Mouse (Mus musculus): ENCODE measurements around the gene Tspan8. TPM values are rescaled to one million over a fixed set of nuclear protein-coding genes. Genes with fewer than 3 reads are reported as not detected.

Tspan8 gene
- polyA plus RNA-seq, 1 experiment from 2014 or later: 23.6 TPM

- no peak for ATAC-seq
- no peak overlapping the region for H3K4me3 ChIP-seq (ENCODE audit: low read depth, low read length)
- TF ChIP-seq CTCF (IDR thresholded peaks at IDR 0.05; ENCODE audit: low read depth) (no peak), EP300 (IDR thresholded peaks at IDR 0.05; ENCODE audit: low read depth) (no peak)
- H3K9me3 ChIP-seq (ENCODE audit: low read length): no peaks in the 10 kb centered on the region
- no peaks in the 10 kb centered on the region for H3K27me3 ChIP-seq (ENCODE audit: insufficient read depth, low read length)
- DNase-seq: no peak
- no peaks in the 10 kb centered on the region for H3K4me1 ChIP-seq (ENCODE audit: insufficient read depth)
- H3K9ac ChIP-seq (replicated peaks): no peak overlapping the region
- H3K36me3 ChIP-seq (replicated peaks; ENCODE audit: insufficient read depth, low read length): peaks cover 16% of the 10 kb centered on the region
- WGBS (ENCODE audit: insufficient replicate concordance): 80% methylated on average over 7 of the region's 7 CpGs
- H3K4me2 ChIP-seq (ENCODE audit: low read depth, low read length): no peak overlapping the region
- no peak overlapping the region for H3K27ac ChIP-seq (ENCODE audit: low read depth)
Observed at GRCm38 (mm10) chr10:115825289-115825688, 8.7 kb downstream of the Tspan8 start.

- whole genome bisulfite sequencing (ENCODE audit: insufficient replicate concordance): 83% methylated on average over 5 of the region's 5 CpGs
- H3K4me1 ChIP-seq (ENCODE audit: insufficient read depth): no peaks in the 10 kb centered on the region
- no peaks in the 10 kb centered on the region for H3K9me3 ChIP-seq (ENCODE audit: low read length)
- no peak overlapping the region for H3K27ac ChIP-seq (ENCODE audit: low read depth)
- H3K4me3 ChIP-seq (ENCODE audit: low read depth, low read length): no peak overlapping the region
- ATAC-seq (no peak), DNase-seq (no peak)
- no peak for TF ChIP-seq CTCF (IDR thresholded peaks at IDR 0.05; ENCODE audit: low read depth)
- TF ChIP-seq EP300 (IDR thresholded peaks at IDR 0.05; ENCODE audit: low read depth): no peak
- no peak overlapping the region for H3K4me2 ChIP-seq (ENCODE audit: low read depth, low read length)
- H3K36me3 ChIP-seq (replicated peaks; ENCODE audit: insufficient read depth, low read length): peaks cover 25% of the 10 kb centered on the region
- no peaks in the 10 kb centered on the region for H3K27me3 ChIP-seq (ENCODE audit: insufficient read depth, low read length)
- no peak overlapping the region for H3K9ac ChIP-seq (replicated peaks)
Observed at GRCm38 (mm10) chr10:115828872-115829271, 12.2 kb downstream of the Tspan8 start.

- no peak overlapping the region for H3K9ac ChIP-seq (replicated peaks)
- 75% methylated on average over 1 of the region's 1 CpGs for WGBS (ENCODE audit: insufficient replicate concordance)
- no peak overlapping the region for H3K27ac ChIP-seq (ENCODE audit: low read depth)
- H3K27me3 ChIP-seq (ENCODE audit: insufficient read depth, low read length): no peaks in the 10 kb centered on the region
- no peaks in the 10 kb centered on the region for H3K4me1 ChIP-seq (ENCODE audit: insufficient read depth)
- H3K4me3 ChIP-seq (ENCODE audit: low read depth, low read length): no peak overlapping the region
- no peaks in the 10 kb centered on the region for H3K9me3 ChIP-seq (ENCODE audit: low read length)
- no peak overlapping the region for H3K4me2 ChIP-seq (ENCODE audit: low read depth, low read length)
- ATAC-seq (no peak), DNase-seq (no peak)
- no peak for TF ChIP-seq CTCF (IDR thresholded peaks at IDR 0.05; ENCODE audit: low read depth)
- TF ChIP-seq EP300 (IDR thresholded peaks at IDR 0.05; ENCODE audit: low read depth): no peak
- H3K36me3 ChIP-seq (replicated peaks; ENCODE audit: insufficient read depth, low read length): peaks cover 26% of the 10 kb centered on the region
Observed at GRCm38 (mm10) chr10:115829696-115830095, 13.1 kb downstream of the Tspan8 start.

- Histone ChIP-seq H3K27ac (ENCODE audit: low read depth) (no peak overlapping the region), H3K9me3 (ENCODE audit: low read length) (no peaks in the 10 kb centered on the region), H3K4me3 (ENCODE audit: low read depth, low read length) (no peak overlapping the region), H3K36me3 (replicated peaks; ENCODE audit: insufficient read depth, low read length) (peaks cover 28% of the 10 kb centered on the region), H3K27me3 (ENCODE audit: insufficient read depth, low read length) (no peaks in the 10 kb centered on the region), H3K4me1 (ENCODE audit: insufficient read depth) (no peaks in the 10 kb centered on the region), H3K9ac (replicated peaks) (no peak overlapping the region), H3K4me2 (ENCODE audit: low read depth, low read length) (no peak overlapping the region)
- ATAC-seq (no peak), DNase-seq (no peak)
- no peak for TF ChIP-seq CTCF (IDR thresholded peaks at IDR 0.05; ENCODE audit: low read depth)
- TF ChIP-seq EP300 (IDR thresholded peaks at IDR 0.05; ENCODE audit: low read depth): no peak
- WGBS (ENCODE audit: insufficient replicate concordance): 86% methylated on average over 3 of the region's 3 CpGs
Observed at GRCm38 (mm10) chr10:115830726-115831125, 14.1 kb downstream of the Tspan8 start.

- Histone ChIP-seq H3K4me2 (ENCODE audit: low read depth, low read length) (no peak overlapping the region), H3K9ac (replicated peaks) (no peak overlapping the region), H3K4me3 (ENCODE audit: low read depth, low read length) (no peak overlapping the region), H3K27ac (ENCODE audit: low read depth) (no peak overlapping the region), H3K4me1 (ENCODE audit: insufficient read depth) (no peaks in the 10 kb centered on the region), H3K36me3 (replicated peaks; ENCODE audit: insufficient read depth, low read length) (peaks cover 19% of the 10 kb centered on the region), H3K27me3 (ENCODE audit: insufficient read depth, low read length) (no peaks in the 10 kb centered on the region), H3K9me3 (ENCODE audit: low read length) (no peaks in the 10 kb centered on the region)
- TF ChIP-seq EP300 (IDR thresholded peaks at IDR 0.05; ENCODE audit: low read depth): no peak
- no peak for TF ChIP-seq CTCF (IDR thresholded peaks at IDR 0.05; ENCODE audit: low read depth)
- no peak for ATAC-seq
- DNase-seq: no peak
- 64% methylated on average over 6 of the region's 6 CpGs for WGBS (ENCODE audit: insufficient replicate concordance)
Observed at GRCm38 (mm10) chr10:115834017-115834416, 17.4 kb downstream of the Tspan8 start.

GRCm38 (mm10) chr10:115846930-115847329 lies 30.3 kb downstream of the Tspan8 start:
- Histone ChIP-seq H3K4me3 (ENCODE audit: low read depth, low read length) (no peak overlapping the region), H3K4me1 (ENCODE audit: insufficient read depth) (no peaks in the 10 kb centered on the region), H3K36me3 (replicated peaks; ENCODE audit: insufficient read depth, low read length) (0 out of 2 replicates have a peak, but pooled peaks cover 3% of the 10 kb centered on the region), H3K27me3 (ENCODE audit: insufficient read depth, low read length) (no peaks in the 10 kb centered on the region), H3K9ac (replicated peaks) (no peak overlapping the region), H3K27ac (ENCODE audit: low read depth) (no peak overlapping the region), H3K9me3 (ENCODE audit: low read length) (no peaks in the 10 kb centered on the region), H3K4me2 (ENCODE audit: low read depth, low read length) (no peak overlapping the region)
- WGBS (ENCODE audit: insufficient replicate concordance): 81% methylated on average over 18 of the region's 18 CpGs
- TF ChIP-seq EP300 (IDR thresholded peaks at IDR 0.05; ENCODE audit: low read depth) (no peak), CTCF (IDR thresholded peaks at IDR 0.05; ENCODE audit: low read depth) (no peak)
- ATAC-seq (no peak), DNase-seq (no peak)

- H3K36me3 ChIP-seq (replicated peaks; ENCODE audit: insufficient read depth, low read length): 0 out of 2 replicates have a peak, but pooled peaks cover 2% of the 10 kb centered on the region
- WGBS (ENCODE audit: insufficient replicate concordance): 87% methylated on average over 1 of the region's 1 CpGs
Observed at GRCm38 (mm10) chr10:115848511-115848910, 31.9 kb downstream of the Tspan8 start.

More at GRCm38 (mm10) chr10:115848511-115848910, 31.9 kb downstream of the Tspan8 start:
- Histone ChIP-seq H3K4me2 (ENCODE audit: low read depth, low read length) (no peak overlapping the region), H3K9me3 (ENCODE audit: low read length) (no peaks in the 10 kb centered on the region), H3K27me3 (ENCODE audit: insufficient read depth, low read length) (no peaks in the 10 kb centered on the region), H3K9ac (replicated peaks) (no peak overlapping the region), H3K27ac (ENCODE audit: low read depth) (no peak overlapping the region), H3K4me1 (ENCODE audit: insufficient read depth) (no peaks in the 10 kb centered on the region), H3K4me3 (ENCODE audit: low read depth, low read length) (no peak overlapping the region)
- no peak for TF ChIP-seq EP300 (IDR thresholded peaks at IDR 0.05; ENCODE audit: low read depth)
- TF ChIP-seq CTCF (IDR thresholded peaks at IDR 0.05; ENCODE audit: low read depth): no peak
- no peak for ATAC-seq
- DNase-seq: no peak

Measured in liver, postnatal 0 days (tissue).